Mouse (Mus musculus) liver, adult 2 months (tissue): ENCODE data around the gene Snx20. TPM values are rescaled to one million over a fixed set of nuclear protein-coding genes. Genes with fewer than 3 reads are reported as not detected.

Experiments
- DNase-seq: peaks from one replicate; pipeline ENCODE4 v3.0.0-alpha.2; 2011; ENCODE audit warnings: low read depth, low spot score; ENCODE audit errors: extremely low read depth
- H3K27ac ChIP-seq: fragments of 200-500 bp; replicated peaks from 2 replicates; pipeline ENCODE4 v1.5.1; 2012; ENCODE audit warnings: low read depth, mild to moderate bottlenecking, control low read depth, inconsistent platforms, low read length; ENCODE audit not compliant: insufficient read depth
- H3K27me3 ChIP-seq: fragments of 200-500 bp; 2 replicates; pipeline ENCODE4 v1.6.1; 2012; ENCODE audit warnings: mild to moderate bottlenecking, moderate library complexity, low read length, inconsistent platforms; ENCODE audit not compliant: control insufficient read depth, insufficient read depth
- H3K36me3 ChIP-seq: fragments of 200-500 bp; 2 replicates; pipeline ENCODE4 v1.6.1; 2012; ENCODE audit warnings: low read length, inconsistent platforms; ENCODE audit not compliant: control insufficient read depth, insufficient read depth
- H3K4me1 ChIP-seq: fragments of 200-500 bp; 2 replicates; pipeline ENCODE4 v1.6.1; 2011; ENCODE audit warnings: low read length; ENCODE audit not compliant: control insufficient read depth, insufficient read depth
- H3K4me3 ChIP-seq: fragments of 200-500 bp; 2 replicates; pipeline ENCODE4 v1.5.1; 2011; ENCODE audit warnings: low read depth, mild to moderate bottlenecking, control low read depth, low read length, moderate library complexity; ENCODE audit not compliant: insufficient read depth
- H3K79me2 ChIP-seq: fragments of 200-500 bp; 2 replicates; pipeline ENCODE4 v1.6.1; 2012; ENCODE audit warnings: inconsistent platforms, mild to moderate bottlenecking, low read length, moderate library complexity; ENCODE audit not compliant: control insufficient read depth, insufficient read depth
- H3K9ac ChIP-seq: fragments of 200-500 bp; 2 replicates; pipeline ENCODE4 v1.6.1; 2012; ENCODE audit warnings: low read depth, mild to moderate bottlenecking, control low read depth, inconsistent platforms, low read length
- CTCF ChIP-seq: fragments of 200-500 bp; IDR thresholded peaks from 2 replicates; pipeline ENCODE4 v1.5.1; 2011; ENCODE audit warnings: low read depth, low read length, control low read depth
- POLR2A ChIP-seq: fragments of 200-500 bp; IDR thresholded peaks from 2 replicates; pipeline ENCODE4 v1.6.1; 2011; ENCODE audit warnings: low read length, control low read depth; ENCODE audit not compliant: insufficient read depth; ENCODE audit errors: extremely low read depth
- WGBS: fragments of 180-500 bp; shearing (Covaris S2); methylation state at CpG from one replicate; pipeline ENCODE4 v1.1.7; 2018; 5-methylcytosine and 5-hydroxymethylcytosine counted together
- polyA plus RNA-seq: library from polyadenylated mRNA; depleted of rRNA; stranded (reverse); fragments of >200 nt; gene quantifications from 2 replicates; pipeline ENCODE4 v1.2.3, GENCODE M21; 2012
- total RNA-seq: library from RNA; depleted of rRNA; stranded (reverse); fragments of >200 nt; gene quantifications from 2 replicates; pipeline ENCODE4 v1.2.3, GENCODE M21; 2014

Snx20 gene
- total and polyA plus RNA-seq, 2 experiments: 0.92 to 1.2 TPM

DNA sequence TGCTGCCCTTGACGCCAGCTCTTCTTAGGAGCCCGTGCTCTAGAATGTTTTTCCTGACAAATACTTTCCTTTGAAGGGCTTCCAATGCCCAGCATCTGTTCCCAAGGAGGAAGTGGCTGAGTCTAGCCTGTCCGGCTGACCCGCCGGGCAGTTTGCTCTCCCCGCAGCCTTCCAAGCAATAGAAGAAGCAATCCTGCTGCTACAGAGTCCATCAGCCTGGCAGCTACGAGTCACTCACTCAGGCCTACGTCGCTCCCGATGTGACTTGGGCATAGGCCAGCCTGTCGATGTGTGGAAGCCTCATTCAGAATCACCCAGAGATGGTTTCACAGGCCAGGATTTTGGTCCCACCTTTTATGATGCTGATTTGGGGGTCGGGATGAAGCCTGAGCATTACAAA, 39.9 kb downstream of the Snx20 start:
- WGBS: 75% methylated on average over 12 of the region's 12 CpGs
- no peak overlapping the region for H3K4me3 ChIP-seq
- no peaks in the 10 kb centered on the region for H3K27me3 ChIP-seq
- no peaks in the 10 kb centered on the region for H3K79me2 ChIP-seq
- no peaks in the 10 kb centered on the region for H3K36me3 ChIP-seq
- no peaks in the 10 kb centered on the region for H3K4me1 ChIP-seq
- DNase-seq: no peak
- H3K27ac ChIP-seq: no peak overlapping the region
- TF ChIP-seq POLR2A: no peak
- no peak for TF ChIP-seq CTCF
- no peak overlapping the region for H3K9ac ChIP-seq

DNA sequence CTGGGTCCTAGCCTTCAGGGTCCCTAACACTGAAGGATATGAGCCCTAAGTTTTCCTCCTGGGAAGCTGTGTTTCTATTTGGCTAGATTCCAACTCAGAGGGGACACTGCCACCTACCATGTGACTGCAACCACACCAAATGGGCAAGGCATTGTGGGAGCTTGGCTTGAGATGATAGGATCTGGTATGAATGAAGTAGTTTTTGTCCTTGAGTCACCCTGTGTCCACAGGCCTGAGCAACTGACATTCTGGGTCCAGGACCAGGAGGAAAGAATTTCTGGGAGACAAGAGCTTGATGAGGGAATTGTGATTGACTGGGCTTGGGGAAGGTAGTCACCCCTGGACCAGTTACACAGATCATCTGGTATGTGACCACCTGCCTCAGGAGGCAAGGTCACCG, 42.0 kb downstream of the Snx20 start:
- WGBS: 79% methylated on average over 1 of the region's 1 CpGs
- TF ChIP-seq POLR2A: no peak
- Histone ChIP-seq H3K4me1 (no peaks in the 10 kb centered on the region), H3K79me2 (no peaks in the 10 kb centered on the region), H3K27ac (no peak overlapping the region), H3K27me3 (no peaks in the 10 kb centered on the region), H3K36me3 (no peaks in the 10 kb centered on the region), H3K4me3 (no peak overlapping the region), H3K9ac (no peak overlapping the region)
- no peak for DNase-seq

DNA sequence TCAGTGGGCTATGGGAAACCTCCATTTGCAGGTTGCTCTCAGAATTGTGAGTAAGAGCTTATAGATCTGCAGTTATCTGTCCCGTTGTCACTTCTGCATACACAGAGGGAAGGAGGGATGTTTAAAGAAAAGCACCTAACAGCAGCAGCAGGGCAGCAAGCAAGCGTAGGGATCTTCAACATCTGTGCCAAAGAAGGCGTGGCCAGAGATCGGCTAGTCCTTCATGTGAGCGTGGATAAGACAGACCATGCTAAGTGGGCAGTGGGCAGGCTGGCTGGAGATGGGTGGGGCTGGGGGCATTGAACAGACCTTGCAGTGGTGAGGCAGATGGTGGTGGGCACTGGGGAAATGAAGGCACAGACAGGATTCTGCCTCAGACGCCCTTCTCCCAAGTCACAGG, 45.7 kb downstream of the Snx20 start:
- DNase-seq: no peak

DNA sequence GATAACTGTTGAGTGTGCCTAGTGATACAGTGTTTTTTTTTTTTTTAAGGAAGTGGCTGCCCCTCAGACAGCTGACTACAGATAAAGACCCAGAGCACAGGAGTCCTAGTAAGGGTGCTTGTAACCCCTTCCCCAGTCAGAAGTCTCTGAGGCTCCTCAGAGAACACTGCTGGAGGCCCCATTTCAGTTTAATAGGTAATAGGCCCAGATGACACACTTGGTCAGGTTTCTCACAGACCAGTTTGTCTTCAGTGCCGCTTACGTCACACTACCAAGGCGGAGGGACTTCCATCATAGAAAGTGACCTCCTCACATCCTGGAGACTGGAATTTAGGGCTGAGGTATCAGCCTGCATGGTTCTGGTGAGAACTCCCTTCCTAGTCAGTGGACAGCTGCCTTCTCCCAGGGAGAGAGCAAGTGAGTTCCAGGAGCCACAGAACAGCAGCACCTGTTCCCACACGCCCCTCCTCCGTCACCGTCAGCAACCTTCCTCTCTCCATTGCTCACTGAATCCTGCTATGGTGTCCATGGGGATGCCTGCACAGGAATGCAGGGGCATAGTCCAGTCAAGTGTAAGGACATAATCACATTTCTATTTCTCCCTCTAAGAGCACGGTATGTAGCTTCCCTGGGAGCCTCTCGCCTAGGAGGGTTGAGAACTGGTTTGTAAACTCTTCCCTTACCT, 47.6 kb downstream of the Snx20 start:
- Histone ChIP-seq H3K79me2 (no peaks in the 10 kb centered on the region), H3K36me3 (no peaks in the 10 kb centered on the region), H3K9ac (no peak overlapping the region), H3K4me1 (no peaks in the 10 kb centered on the region), H3K27me3 (no peaks in the 10 kb centered on the region), H3K4me3 (no peak overlapping the region), H3K27ac (no peak overlapping the region)
- no peak for TF ChIP-seq CTCF
- no peak for TF ChIP-seq POLR2A
- WGBS: 89% methylated on average over 8 of the region's 8 CpGs
- no peak for DNase-seq

More for the DNA sequence above, 45.7 kb downstream of the Snx20 start:
- WGBS: 77% methylated on average over 6 of the region's 6 CpGs
- no peaks in the 10 kb centered on the region for H3K79me2 ChIP-seq
- no peak overlapping the region for H3K9ac ChIP-seq
- H3K27me3 ChIP-seq: no peaks in the 10 kb centered on the region
- H3K27ac ChIP-seq: no peak overlapping the region
- H3K4me1 ChIP-seq: no peaks in the 10 kb centered on the region
- H3K36me3 ChIP-seq: no peaks in the 10 kb centered on the region
- TF ChIP-seq POLR2A (no peak), CTCF (no peak)
- no peak overlapping the region for H3K4me3 ChIP-seq

DNA sequence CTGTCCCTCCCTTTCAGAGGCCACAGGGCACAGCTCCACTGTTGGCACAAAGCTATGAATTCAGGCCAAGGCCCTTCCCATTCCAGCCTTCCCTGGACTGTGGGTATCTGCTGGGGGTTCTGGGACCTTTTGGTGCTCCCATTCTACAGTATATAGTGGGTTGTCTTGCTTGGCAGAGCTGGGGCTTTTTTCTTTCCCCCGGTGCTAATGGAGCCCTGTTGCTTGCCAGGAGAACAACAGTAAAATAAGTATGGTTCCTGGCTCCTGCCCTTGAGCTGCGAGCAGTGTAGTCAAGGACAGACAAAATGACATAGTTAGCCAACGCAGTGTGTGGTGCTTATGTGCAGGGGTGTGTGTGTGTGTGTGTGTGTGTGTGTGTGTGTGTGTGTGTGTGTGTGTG, 52.1 kb downstream of the Snx20 start:
- DNase-seq: peak; percentile 22
- H3K4me3 ChIP-seq: no peak overlapping the region
- no peak overlapping the region for H3K9ac ChIP-seq
- no peak overlapping the region for H3K27ac ChIP-seq
- H3K79me2 ChIP-seq: no peaks in the 10 kb centered on the region
- H3K36me3 ChIP-seq: no peaks in the 10 kb centered on the region
- H3K4me1 ChIP-seq: no peaks in the 10 kb centered on the region
- 88% methylated on average over 3 of the region's 3 CpGs for WGBS
- no peaks in the 10 kb centered on the region for H3K27me3 ChIP-seq
- TF ChIP-seq CTCF (no peak), POLR2A (no peak)

DNA sequence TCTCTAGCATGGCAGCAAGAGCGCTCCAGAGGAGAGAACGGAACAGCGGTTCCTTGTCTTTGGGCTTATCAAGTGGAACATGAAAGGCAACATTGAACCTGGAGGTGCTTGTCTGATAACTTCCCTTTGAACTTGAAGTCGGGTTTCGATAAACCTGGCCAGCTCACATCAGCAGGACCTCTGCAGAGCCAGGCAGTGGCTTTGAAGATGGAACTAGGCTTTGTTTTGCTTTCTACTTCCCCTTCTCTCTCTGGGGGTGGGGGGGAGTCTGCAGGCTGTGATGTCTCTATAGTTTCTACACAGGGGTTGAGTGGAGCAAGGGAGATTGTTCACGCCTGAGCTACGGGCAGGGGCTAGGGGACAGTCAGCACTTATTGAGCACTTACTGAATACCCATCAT, 55.1 kb downstream of the Snx20 start:
- H3K36me3 ChIP-seq: no peaks in the 10 kb centered on the region
- no peaks in the 10 kb centered on the region for H3K27me3 ChIP-seq
- no peak for DNase-seq
- no peak overlapping the region for H3K9ac ChIP-seq
- no peak overlapping the region for H3K27ac ChIP-seq
- H3K79me2 ChIP-seq: no peaks in the 10 kb centered on the region
- WGBS: 72% methylated on average over 7 of the region's 7 CpGs
- H3K4me3 ChIP-seq: no peak overlapping the region
- H3K4me1 ChIP-seq: 0 out of 2 replicates have a peak, but pooled peaks cover 2% of the 10 kb centered on the region
- TF ChIP-seq CTCF (no peak), POLR2A (no peak)
